Mouse (Mus musculus) MEL-GATA-1-ER (cell line): Measurements from ENCODE around the gene Pmpcb.
"Not testable (repeated sequence)": the region's sequence is repeated elsewhere in the genome, so short reads cannot be mapped to it uniquely, and the experiment has no call there.

Experiments
- DNase-seq: peaks from one replicate; pipeline ENCODE4 v3.0.0-alpha.2; 2012; ENCODE audit warnings: low read depth; ENCODE audit errors: extremely low read depth

Pmpcb gene

GRCm38 (mm10) chr5:21736956-21737585 is at the start of gene Pmpcb:
TSS of gene Pmpcb (plus strand) at chr5:21737141.
- DNase-seq: peak; percentile 83

GRCm38 (mm10) chr5:21692230-21692629 is 44.7 kb upstream of the Pmpcb start:
- DNase-seq: no peak

GRCm38 (mm10) chr5:21693372-21693870 is 43.5 kb upstream of the Pmpcb start:
- no peak for DNase-seq

GRCm38 (mm10) chr5:21694854-21695490 is 42.0 kb upstream of the Pmpcb start:
- no peak for DNase-seq

- not testable (repeated sequence) for DNase-seq
These were observed 37.4 kb upstream of the Pmpcb start for GRCm38 (mm10) chr5:21699555-21699954.

GRCm38 (mm10) chr5:21700272-21700821 is 36.6 kb upstream of the Pmpcb start:
- DNase-seq: no peak

- peak; percentile 76 for DNase-seq
These were observed 36.0 kb upstream of the Pmpcb start for GRCm38 (mm10) chr5:21700934-21701333.

GRCm38 (mm10) chr5:21701351-21702008 is 35.5 kb upstream of the Pmpcb start, which contains the start of gene Napepld:
TSS of gene Napepld (minus strand) at chr5:21701396.
- DNase-seq: peak; percentile 83

GRCm38 (mm10) chr5:21702009-21702364 is 35.0 kb upstream of the Pmpcb start:
- DNase-seq: no peak

- no peak for DNase-seq
These were observed 34.0 kb upstream of the Pmpcb start for GRCm38 (mm10) chr5:21702873-21703475.

- DNase-seq: no peak
These were observed 33.2 kb upstream of the Pmpcb start for GRCm38 (mm10) chr5:21703708-21704107.

- no peak for DNase-seq
These were observed 30.4 kb upstream of the Pmpcb start for GRCm38 (mm10) chr5:21706546-21706945.

- DNase-seq: not testable (repeated sequence)
These were observed 28.9 kb upstream of the Pmpcb start for GRCm38 (mm10) chr5:21708011-21708410.

- no peak for DNase-seq
These were observed 24.7 kb upstream of the Pmpcb start for GRCm38 (mm10) chr5:21712127-21712715.

GRCm38 (mm10) chr5:21714447-21714846 is 22.5 kb upstream of the Pmpcb start:
- DNase-seq: peak; percentile 62

- DNase-seq: no peak
These were observed 19.7 kb upstream of the Pmpcb start for GRCm38 (mm10) chr5:21717165-21717715.

- no peak for DNase-seq
These were observed 18.4 kb upstream of the Pmpcb start for GRCm38 (mm10) chr5:21718546-21718945.

GRCm38 (mm10) chr5:21719209-21719608 is 17.7 kb upstream of the Pmpcb start:
- no peak for DNase-seq

- DNase-seq: no peak
These were observed 12.5 kb upstream of the Pmpcb start for GRCm38 (mm10) chr5:21724427-21724826.

GRCm38 (mm10) chr5:21724872-21725271 is 12.1 kb upstream of the Pmpcb start:
- DNase-seq: no peak

- no peak for DNase-seq
These were observed 7.8 kb upstream of the Pmpcb start for GRCm38 (mm10) chr5:21729107-21729506.
